Mouse (Mus musculus): ENCODE data around the gene Tbc1d14.

DNA sequence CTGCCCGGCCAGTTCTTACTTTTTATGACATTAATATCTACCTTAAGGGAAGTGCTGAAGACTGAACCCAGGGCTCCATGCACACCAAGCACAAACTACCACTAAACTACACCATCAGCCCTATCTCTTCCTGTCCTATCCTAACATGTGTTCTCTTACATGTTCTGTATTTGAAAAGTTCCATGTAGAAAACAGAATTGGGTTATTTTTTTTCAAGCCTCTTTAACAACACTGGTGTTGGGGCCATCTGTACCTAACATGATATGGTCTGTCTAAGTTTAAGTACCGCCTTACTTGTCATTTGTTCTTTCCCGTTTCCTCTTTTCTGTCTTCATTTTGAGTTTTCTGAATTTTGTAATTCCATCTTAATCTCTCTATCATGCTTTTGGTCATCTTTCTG lies 56.7 kb downstream of the Tbc1d14 start:
- TF ChIP-seq CTCF (conservative IDR thresholded peaks at IDR 0.05; ENCODE audit: insufficient read depth, insufficient read length, low read depth, low read length) (no peak), POLR2A (IDR thresholded peaks at IDR 0.05; ENCODE audit: low read depth, low read length) (no peak)
